Mouse (Mus musculus): ENCODE measurements around the gene Ndufaf3. TPM values are rescaled to one million over a fixed set of nuclear protein-coding genes. Genes with fewer than 3 reads are reported as not detected.

Ndufaf3 gene
- polyA plus RNA-seq, 1 experiment from 2014 or later = 52.1 TPM

DNA sequence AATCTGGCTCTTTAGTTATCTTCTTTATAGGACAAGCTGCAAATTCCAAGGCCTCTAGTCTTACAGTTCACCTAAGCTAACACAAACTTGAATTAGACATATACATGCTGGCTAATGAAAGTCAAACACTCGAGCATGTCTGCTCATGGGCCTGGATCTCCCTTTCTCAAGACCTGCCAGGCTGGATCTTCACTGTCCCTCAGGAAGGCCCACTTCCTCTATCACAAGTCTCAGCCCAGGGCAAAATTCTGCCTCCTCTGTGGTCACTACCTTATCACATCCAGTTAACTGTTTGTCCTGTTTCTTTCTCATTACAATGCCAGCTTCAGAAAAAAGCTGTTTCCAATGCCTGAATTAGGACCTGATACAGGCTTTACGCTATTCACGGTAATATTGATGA, 27.1 kb upstream of the Ndufaf3 start:
- Histone ChIP-seq H3K4me3 (ENCODE audit: low read depth, low read length) (no peak overlapping the region), H3K9ac (ENCODE audit: low read length) (no peak overlapping the region), H3K4me2 (ENCODE audit: low read depth) (no peak overlapping the region), H3K9me3 (ENCODE audit: control insufficient read depth, low read length) (no peaks in the 10 kb centered on the region), H3K36me3 (ENCODE audit: control insufficient read depth, insufficient read depth, low read length) (no peaks in the 10 kb centered on the region), H3K27ac (ENCODE audit: low read depth, low read length) (no peak overlapping the region), H3K27me3 (ENCODE audit: control insufficient read depth, insufficient read depth, low read length) (no peaks in the 10 kb centered on the region), H3K4me1 (ENCODE audit: control insufficient read depth, insufficient read depth, low read length) (no peaks in the 10 kb centered on the region)
- ATAC-seq (ENCODE audit: insufficient read depth, low FRiP score, low TSS enrichment) (no peak), DNase-seq (ENCODE audit: low spot score) (no peak)
- whole genome bisulfite sequencing = 86% methylated on average over 3 of the region's 3 CpGs

DNA sequence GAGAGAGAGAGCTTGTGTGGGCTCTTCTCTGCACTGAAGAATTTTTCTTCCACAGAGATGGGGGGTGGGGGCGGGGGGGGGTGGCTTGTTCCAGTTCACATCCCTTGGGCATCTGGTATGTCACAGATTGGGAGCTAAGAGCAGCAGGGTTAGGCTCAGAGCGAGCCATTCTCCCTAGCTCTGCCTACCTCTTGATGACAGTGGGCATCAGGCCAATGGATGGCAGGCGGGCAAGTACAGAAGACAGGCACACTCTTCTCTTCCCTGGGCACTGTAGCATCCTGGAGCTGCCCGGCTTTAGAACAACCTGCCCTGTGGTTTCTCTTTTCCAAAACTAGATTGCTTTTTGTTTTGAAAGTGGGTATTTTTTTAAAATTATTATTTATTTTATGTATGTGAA, 24.2 kb upstream of the Ndufaf3 start:
- peaks cover 24% of the 10 kb centered on the region for H3K4me1 ChIP-seq (ENCODE audit: control insufficient read depth, insufficient read depth, low read length)
- no peak overlapping the region for H3K4me2 ChIP-seq (ENCODE audit: low read depth)
- H3K27ac ChIP-seq (ENCODE audit: low read depth, low read length) = no peak overlapping the region
- H3K9ac ChIP-seq (ENCODE audit: low read length) = no peak overlapping the region
- H3K9me3 ChIP-seq (ENCODE audit: control insufficient read depth, low read length) = no peaks in the 10 kb centered on the region
- no peaks in the 10 kb centered on the region for H3K36me3 ChIP-seq (ENCODE audit: control insufficient read depth, insufficient read depth, low read length)
- ATAC-seq (ENCODE audit: insufficient read depth, low FRiP score, low TSS enrichment) (no peak), DNase-seq (ENCODE audit: low spot score) (no peak)
- no peaks in the 10 kb centered on the region for H3K27me3 ChIP-seq (ENCODE audit: control insufficient read depth, insufficient read depth, low read length)
- WGBS = 87% methylated on average over 4 of the region's 4 CpGs
- no peak overlapping the region for H3K4me3 ChIP-seq (ENCODE audit: low read depth, low read length)

DNA sequence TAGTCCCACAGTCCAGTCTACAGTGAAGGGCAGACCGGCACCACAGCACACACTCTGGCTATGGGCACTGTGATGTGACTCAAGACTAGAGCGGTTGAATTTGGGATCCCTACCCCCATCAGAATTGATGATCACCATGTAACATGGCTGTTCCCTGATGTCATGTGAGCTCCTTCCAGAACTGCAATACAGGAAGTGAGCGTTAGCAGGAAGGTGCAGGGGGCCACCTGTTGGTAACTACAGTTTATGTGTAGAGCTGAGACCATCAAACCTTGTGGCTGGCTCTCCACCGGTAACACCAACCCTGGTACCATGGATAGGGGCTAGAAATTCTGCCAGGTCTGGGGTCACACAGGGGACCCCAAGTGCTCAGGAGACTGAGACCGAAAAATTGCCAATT, 22.0 kb upstream of the Ndufaf3 start:
- Histone ChIP-seq H3K4me2 (ENCODE audit: low read depth) (no peak overlapping the region), H3K4me1 (ENCODE audit: control insufficient read depth, insufficient read depth, low read length) (peaks cover 24% of the 10 kb centered on the region), H3K9ac (ENCODE audit: low read length) (no peak overlapping the region), H3K4me3 (ENCODE audit: low read depth, low read length) (no peak overlapping the region), H3K36me3 (ENCODE audit: control insufficient read depth, insufficient read depth, low read length) (no peaks in the 10 kb centered on the region), H3K27ac (ENCODE audit: low read depth, low read length) (no peak overlapping the region), H3K27me3 (ENCODE audit: control insufficient read depth, insufficient read depth, low read length) (no peaks in the 10 kb centered on the region), H3K9me3 (ENCODE audit: control insufficient read depth, low read length) (no peaks in the 10 kb centered on the region)
- 82% methylated on average over 5 of the region's 5 CpGs for WGBS
- DNase-seq (ENCODE audit: low spot score) (no peak), ATAC-seq (ENCODE audit: insufficient read depth, low FRiP score, low TSS enrichment) (no peak)

DNA sequence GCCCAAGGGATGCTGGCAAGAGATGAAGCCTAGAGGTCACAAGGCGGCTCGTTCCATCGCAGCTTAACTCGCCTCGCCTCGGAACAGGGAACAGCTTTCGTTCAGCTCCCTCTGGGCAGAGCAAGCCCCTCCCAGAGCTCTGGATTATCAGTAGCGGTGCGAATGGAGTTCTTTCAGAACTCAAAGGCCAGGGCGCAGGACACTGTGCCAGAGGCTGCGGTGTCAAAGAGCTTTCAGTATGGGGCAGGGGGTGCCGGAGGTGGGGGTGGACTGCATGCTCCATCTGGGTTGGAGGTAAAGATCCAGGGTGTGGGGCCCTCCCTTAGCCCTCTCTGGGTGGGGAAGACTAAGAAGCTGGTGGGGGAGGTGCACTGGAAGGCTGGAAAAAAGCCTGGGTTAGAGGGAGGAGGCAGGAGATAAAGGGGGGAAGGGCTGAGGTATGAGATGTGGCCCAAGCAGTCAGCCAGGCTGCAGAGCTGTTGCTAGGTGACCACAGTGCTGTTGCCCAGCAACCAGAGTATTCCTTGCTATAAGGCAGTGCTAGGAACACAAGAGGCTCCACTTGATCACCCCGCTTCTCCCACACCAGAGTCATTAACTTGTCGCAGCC, 20.4 kb upstream of the Ndufaf3 start:
- DNase-seq (ENCODE audit: low spot score) (peak; percentile 91), ATAC-seq (ENCODE audit: insufficient read depth, low FRiP score, low TSS enrichment) (peak; percentile 98)
- Histone ChIP-seq H3K4me3 (ENCODE audit: low read depth, low read length) (peak overlapping the region; percentile 7; the same call in 1 of the 2 replicates), H3K27me3 (ENCODE audit: control insufficient read depth, insufficient read depth, low read length) (no peaks in the 10 kb centered on the region), H3K27ac (ENCODE audit: low read depth, low read length) (peak overlapping the region; percentile 95), H3K4me1 (ENCODE audit: control insufficient read depth, insufficient read depth, low read length) (peaks cover 24% of the 10 kb centered on the region), H3K9me3 (ENCODE audit: control insufficient read depth, low read length) (no peaks in the 10 kb centered on the region), H3K36me3 (ENCODE audit: control insufficient read depth, insufficient read depth, low read length) (no peaks in the 10 kb centered on the region), H3K9ac (ENCODE audit: low read length) (peak overlapping the region; percentile 53), H3K4me2 (ENCODE audit: low read depth) (peak overlapping the region; percentile 51)
- WGBS = 0% methylated on average over 14 of the region's 14 CpGs

DNA sequence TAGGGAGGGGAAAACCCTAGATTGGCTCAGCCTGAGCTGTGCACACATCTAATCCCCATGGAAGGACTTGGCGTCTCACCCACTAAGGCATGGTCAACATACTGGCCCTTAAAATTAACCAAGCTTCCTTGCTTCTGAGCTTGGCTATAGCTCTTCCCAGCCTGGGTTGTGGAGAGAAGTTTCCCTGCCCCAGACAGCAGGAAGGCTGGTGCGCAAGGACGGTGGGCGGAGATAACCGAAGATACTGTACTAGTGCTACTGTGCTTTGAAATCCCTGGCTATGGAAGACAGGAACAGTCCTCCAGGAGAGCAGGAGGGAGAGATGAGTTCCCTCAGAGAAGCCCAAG, 12.1 kb upstream of the Ndufaf3 start:
- H3K36me3 ChIP-seq (ENCODE audit: control insufficient read depth, insufficient read depth, low read length) = peaks cover 8% of the 10 kb centered on the region
- ATAC-seq (ENCODE audit: insufficient read depth, low FRiP score, low TSS enrichment) (peak; percentile 7), DNase-seq (ENCODE audit: low spot score) (no peak)
- peaks cover 18% of the 10 kb centered on the region for H3K4me1 ChIP-seq (ENCODE audit: control insufficient read depth, insufficient read depth, low read length)
- 67% methylated on average over 5 of the region's 5 CpGs for WGBS
- H3K4me2 ChIP-seq (ENCODE audit: low read depth) = peak overlapping the region; percentile 76
- peak overlapping the region; percentile 74 for H3K4me3 ChIP-seq (ENCODE audit: low read depth, low read length)
- H3K27me3 ChIP-seq (ENCODE audit: control insufficient read depth, insufficient read depth, low read length) = no peaks in the 10 kb centered on the region
- no peaks in the 10 kb centered on the region for H3K9me3 ChIP-seq (ENCODE audit: control insufficient read depth, low read length)
- peak overlapping the region; percentile 69 for H3K9ac ChIP-seq (ENCODE audit: low read length)
- H3K27ac ChIP-seq (ENCODE audit: low read depth, low read length) = peak overlapping the region; percentile 95

DNA sequence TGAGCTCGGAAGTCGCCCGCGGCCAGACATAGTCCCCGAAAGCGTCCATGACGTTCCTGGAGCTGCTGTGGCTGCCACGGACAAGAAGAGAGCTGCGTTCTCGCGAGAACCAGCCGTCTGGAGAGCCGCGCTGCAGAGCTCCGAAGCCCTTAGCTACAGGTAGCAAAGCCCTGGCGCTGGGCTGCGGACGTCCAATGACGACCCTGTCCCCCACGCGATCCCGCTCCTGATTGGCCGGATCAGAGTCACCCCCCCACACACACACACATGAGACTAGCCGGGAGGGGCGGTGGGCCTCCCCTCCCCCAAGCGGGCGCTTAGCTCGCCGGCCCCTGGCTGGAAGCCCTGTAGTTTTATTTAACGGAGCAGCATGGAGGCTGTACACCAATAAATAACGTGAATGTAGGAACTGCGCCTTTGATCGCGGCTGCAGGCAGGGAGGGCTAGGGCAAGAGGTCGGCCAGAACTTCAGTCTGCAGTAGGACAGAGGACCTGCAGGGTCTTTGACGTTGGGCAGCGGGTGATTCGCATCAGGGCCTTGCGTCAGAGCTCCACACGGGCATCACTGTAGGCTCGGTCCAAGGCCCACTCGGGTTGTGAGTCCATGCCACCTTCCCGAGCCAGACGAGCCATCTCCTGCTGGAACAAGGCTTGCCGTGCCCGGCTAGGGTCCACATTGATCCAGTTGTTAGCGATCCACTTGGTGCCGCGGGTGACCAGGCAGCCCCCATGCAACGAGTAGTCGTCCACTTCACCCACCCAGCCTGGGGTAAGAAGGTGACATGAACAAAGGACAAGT, 11.5 kb upstream of the Ndufaf3 start, which contains the start of gene Wdr6:
Wdr6 (minus strand) TSS at position 195 of the 799 bp plus-strand sequence.
- Histone ChIP-seq H3K4me2 (ENCODE audit: low read depth) (peak within 1 kb of the TSS; percentile 76), H3K27me3 (ENCODE audit: control insufficient read depth, insufficient read depth, low read length) (no peaks in the 10 kb centered on the region), H3K9me3 (ENCODE audit: control insufficient read depth, low read length) (no peaks in the 10 kb centered on the region), H3K36me3 (ENCODE audit: control insufficient read depth, insufficient read depth, low read length) (peaks cover 10% of the 10 kb centered on the region), H3K4me3 (ENCODE audit: low read depth, low read length) (peak within 1 kb of the TSS; percentile 74), H3K9ac (ENCODE audit: low read length) (peak within 1 kb of the TSS; percentile 88), H3K27ac (ENCODE audit: low read depth, low read length) (peak within 1 kb of the TSS; percentile 95), H3K4me1 (ENCODE audit: control insufficient read depth, insufficient read depth, low read length) (peaks cover 24% of the 10 kb centered on the region)
- ATAC-seq (ENCODE audit: insufficient read depth, low FRiP score, low TSS enrichment) = peak; percentile 95
- DNase-seq (ENCODE audit: low spot score) = peak; percentile 96
- WGBS = 4% methylated on average over 50 of the region's 51 CpGs

DNA sequence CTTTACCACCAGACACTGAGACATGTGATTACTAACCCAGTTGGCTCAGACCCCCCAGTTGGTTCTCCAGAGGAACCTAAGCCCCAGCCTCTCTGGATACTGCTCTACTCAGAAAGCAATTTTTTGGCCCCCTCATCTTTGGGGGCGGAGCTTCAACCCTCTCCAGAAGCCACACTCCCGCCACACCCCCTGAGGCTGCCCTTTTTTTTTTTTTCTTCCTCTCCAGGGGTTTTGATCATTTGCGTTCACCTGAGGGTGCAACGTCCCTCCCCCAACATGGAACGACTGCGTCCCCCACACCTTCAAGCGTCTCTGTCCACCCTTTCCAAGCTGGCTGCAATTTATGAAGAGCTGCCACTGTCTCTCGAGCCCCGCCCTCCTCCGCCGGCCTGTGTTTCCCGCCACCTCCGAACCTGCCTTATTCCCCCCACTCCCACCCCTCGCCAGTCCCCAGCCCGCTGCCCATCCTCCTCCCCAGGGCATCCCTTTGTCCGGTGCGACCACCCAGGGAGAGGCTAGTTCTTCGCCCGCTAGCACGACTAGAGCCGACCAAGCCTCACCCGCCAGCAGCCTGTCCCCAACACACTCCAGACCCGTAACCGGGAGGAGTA, 10.8 kb upstream of the Ndufaf3 start:
- peak; percentile 47 for DNase-seq (ENCODE audit: low spot score)
- H3K36me3 ChIP-seq (ENCODE audit: control insufficient read depth, insufficient read depth, low read length) = peaks cover 14% of the 10 kb centered on the region
- no peaks in the 10 kb centered on the region for H3K27me3 ChIP-seq (ENCODE audit: control insufficient read depth, insufficient read depth, low read length)
- peak; percentile 57 for ATAC-seq (ENCODE audit: insufficient read depth, low FRiP score, low TSS enrichment)
- H3K27ac ChIP-seq (ENCODE audit: low read depth, low read length) = peak overlapping the region; percentile 95
- H3K4me3 ChIP-seq (ENCODE audit: low read depth, low read length) = peak overlapping the region; percentile 74
- no peaks in the 10 kb centered on the region for H3K9me3 ChIP-seq (ENCODE audit: control insufficient read depth, low read length)
- H3K4me1 ChIP-seq (ENCODE audit: control insufficient read depth, insufficient read depth, low read length) = peaks cover 25% of the 10 kb centered on the region
- H3K9ac ChIP-seq (ENCODE audit: low read length) = peak overlapping the region; percentile 88
- under 1% methylated on average over 24 of the region's 24 CpGs for WGBS
- H3K4me2 ChIP-seq (ENCODE audit: low read depth) = peak overlapping the region; percentile 76

DNA sequence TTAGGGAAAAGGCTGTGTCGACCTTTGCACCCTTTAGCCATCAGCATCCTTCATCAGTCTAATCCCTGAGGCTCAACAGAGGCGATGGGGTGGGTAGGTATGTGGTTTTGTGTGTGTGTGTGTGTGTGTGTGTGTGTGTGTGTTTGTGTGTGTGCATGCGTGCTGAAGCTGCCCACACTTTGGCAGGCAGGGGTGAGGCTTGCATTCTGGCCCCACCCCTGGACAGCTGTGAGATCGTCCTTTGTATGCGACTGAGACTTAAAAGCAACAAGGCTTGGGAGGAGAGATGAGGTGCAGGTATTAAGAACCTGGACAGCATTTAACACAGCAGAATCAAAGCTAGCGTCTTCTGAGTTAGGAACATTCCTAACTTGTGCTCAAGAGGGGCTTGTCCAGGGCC, 9.8 kb upstream of the Ndufaf3 start:
- Histone ChIP-seq H3K27ac (ENCODE audit: low read depth, low read length) (no peak overlapping the region), H3K27me3 (ENCODE audit: control insufficient read depth, insufficient read depth, low read length) (no peaks in the 10 kb centered on the region), H3K4me2 (ENCODE audit: low read depth) (peak overlapping the region; percentile 76), H3K36me3 (ENCODE audit: control insufficient read depth, insufficient read depth, low read length) (peaks cover 20% of the 10 kb centered on the region), H3K9ac (ENCODE audit: low read length) (peak overlapping the region; percentile 88), H3K4me1 (ENCODE audit: control insufficient read depth, insufficient read depth, low read length) (peaks cover 25% of the 10 kb centered on the region), H3K4me3 (ENCODE audit: low read depth, low read length) (peak overlapping the region; percentile 74), H3K9me3 (ENCODE audit: control insufficient read depth, low read length) (no peaks in the 10 kb centered on the region)
- 67% methylated on average over 6 of the region's 6 CpGs for WGBS
- ATAC-seq (ENCODE audit: insufficient read depth, low FRiP score, low TSS enrichment) (no peak), DNase-seq (ENCODE audit: low spot score) (no peak)

All from neural tube, embryonic 11.5 days (tissue).